Comparison of ENCODE assay signal across 8 mouse cellular contexts in the genomic region with DNA sequence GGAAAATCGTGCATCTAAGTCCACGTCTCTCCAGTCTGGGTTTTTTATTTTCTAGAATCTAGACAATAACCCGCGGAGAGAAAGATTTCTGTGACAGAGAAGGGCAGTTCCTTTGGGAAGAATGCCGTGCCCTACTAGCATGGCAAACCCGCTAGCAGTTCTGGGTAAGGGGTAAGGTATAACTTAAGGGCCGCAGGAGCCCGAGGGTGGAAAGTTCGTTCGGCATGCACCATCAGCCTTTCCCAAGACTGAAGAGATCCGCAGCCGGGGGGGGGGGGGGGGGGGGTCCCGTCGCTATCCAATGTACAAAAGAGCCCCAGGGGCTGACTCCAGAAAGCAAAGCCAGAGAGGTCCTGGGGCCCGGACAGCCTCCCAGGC. TPM values are rescaled to one million over a fixed set of nuclear protein-coding genes. Genes with fewer than 3 reads are reported as not detected.
DNase-seq lines count a peak whose midpoint lies in the region; ATAC-seq lines count a peak whose summit lies in the region.

No protein-coding gene starts in this region.

- H3K36me3 ChIP-seq in heart, embryonic 11.5 days (ENCODE audit: control insufficient read depth, insufficient read depth, low read length) = no peaks in the 10 kb centered on the region
- peaks cover 10% of the 10 kb centered on the region for H3K36me3 ChIP-seq in hindbrain, embryonic 13.5 days
- peaks cover 16% of the 10 kb centered on the region; the same call in 1 of the 2 replicates for H3K36me3 ChIP-seq in midbrain, embryonic 12.5 days

- peak overlapping the region; percentile 77 for H3K9ac ChIP-seq in heart, embryonic 11.5 days (ENCODE audit: low read depth, low read length)
- peak overlapping the region; percentile 82 for H3K9ac ChIP-seq in hindbrain, embryonic 13.5 days
- H3K9ac ChIP-seq in midbrain, embryonic 12.5 days (replicated peaks) = peak overlapping the region; percentile 79

- peak overlapping the region; percentile 83 for H3K27ac ChIP-seq in heart, embryonic 11.5 days (ENCODE audit: low read depth, low read length)
- peak overlapping the region; percentile 88 for H3K27ac ChIP-seq in hindbrain, embryonic 13.5 days
- H3K27ac ChIP-seq in midbrain, embryonic 12.5 days (replicated peaks) = peak overlapping the region; percentile 89

- H3K4me1 ChIP-seq in heart, embryonic 11.5 days (ENCODE audit: control insufficient read depth, insufficient read depth, low read length) = no peaks in the 10 kb centered on the region
- H3K4me1 ChIP-seq in hindbrain, embryonic 13.5 days (replicated peaks) = peaks cover 6% of the 10 kb centered on the region
- H3K4me1 ChIP-seq in midbrain, embryonic 12.5 days = 0 out of 2 replicates have a peak, but pooled peaks cover 3% of the 10 kb centered on the region

- H3K4me2 ChIP-seq in heart, embryonic 11.5 days = peak overlapping the region; percentile 56
- H3K4me2 ChIP-seq in hindbrain, embryonic 13.5 days = peak overlapping the region; percentile 56
- peak overlapping the region; percentile 50 for H3K4me2 ChIP-seq in midbrain, embryonic 12.5 days (replicated peaks)

- DNase-seq in heart, postnatal 25 days (ENCODE audit: low spot score) = no peak
- peak; percentile 24 for DNase-seq in thymus, postnatal 4 days
- no peak for DNase-seq in thymus, postnatal 10 days (ENCODE audit: low spot score in 2 of 2)
- no peak for DNase-seq in left cerebral cortex, postnatal 4 days

- WGBS in heart, embryonic 11.5 days (ENCODE audit: insufficient replicate concordance) = 9% methylated on average over 14 of the region's 15 CpGs
- 19% methylated on average over 13 of the region's 15 CpGs for WGBS in hindbrain, embryonic 13.5 days
- WGBS in midbrain, embryonic 12.5 days = 24% methylated on average over 11 of the region's 15 CpGs

- intact Hi-C loops in heart, postnatal 25 days (cut with DNase I) = no loop called here
- intact Hi-C loops in left cerebral cortex, postnatal 4 days (cut with DNase I) = no loop called here

- peak; percentile 10; the same call in 1 of the 2 replicates for ATAC-seq in heart, embryonic 11.5 days (replicated peaks; ENCODE audit: insufficient number of reproducible peaks, low FRiP score, low TSS enrichment)
- peak; percentile 59; the same call in 1 of the 2 replicates for ATAC-seq in hindbrain, embryonic 13.5 days (ENCODE audit: low FRiP score)
- ATAC-seq in midbrain, embryonic 12.5 days (ENCODE audit: low FRiP score, low read depth) = no peak
- no peak for ATAC-seq in granulocyte monocyte progenitor cell, adult 5-6 weeks (replicated peaks; ENCODE audit: poor library complexity, severe bottlenecking)

- H3K9me3 ChIP-seq in heart, embryonic 11.5 days (replicated peaks; ENCODE audit: control insufficient read depth, low read length) = no peaks in the 10 kb centered on the region
- no peaks in the 10 kb centered on the region for H3K9me3 ChIP-seq in hindbrain, embryonic 13.5 days
- no peaks in the 10 kb centered on the region for H3K9me3 ChIP-seq in midbrain, embryonic 12.5 days

- H3K27me3 ChIP-seq in heart, embryonic 11.5 days (ENCODE audit: control insufficient read depth, insufficient read depth, low read length) = no peaks in the 10 kb centered on the region
- H3K27me3 ChIP-seq in hindbrain, embryonic 13.5 days = no peaks in the 10 kb centered on the region
- no peaks in the 10 kb centered on the region for H3K27me3 ChIP-seq in midbrain, embryonic 12.5 days

- H3K4me3 ChIP-seq in heart, embryonic 11.5 days (ENCODE audit: low read depth, low read length) = peak overlapping the region; percentile 67
- H3K4me3 ChIP-seq in hindbrain, embryonic 13.5 days = peak overlapping the region; percentile 60
- peak overlapping the region; percentile 64 for H3K4me3 ChIP-seq in midbrain, embryonic 12.5 days

RNA-seq across cellular contexts. Expression of a gene that starts 0.6 kb away (rescaled TPM):
- polyA plus RNA-seq in heart, embryonic 11.5 days (2014; fragmentation: Nextera tagmentation; extraction: Ambion mirVana) = 7.6 and 7.9 TPM in 2 replicates
- total RNA-seq in heart, postnatal 25 days (2021) = 1 to 10 TPM; 4.4 to 5.5 TPM
- 11.1 and 11.2 TPM in 2 replicates for polyA plus RNA-seq in hindbrain, embryonic 13.5 days (2015; fragmentation: Nextera tagmentation; extraction: Ambion mirVana)
- polyA plus RNA-seq in midbrain, embryonic 12.5 days (2016; fragmentation: Nextera tagmentation; extraction: Ambion mirVana) = 18.3 and 21.0 TPM in 2 replicates
- total RNA-seq in granulocyte monocyte progenitor cell, adult 5-6 weeks (2014; fragmentation: Nextera tagmentation) = 46.8 and 49.0 TPM in 2 replicates
- total RNA-seq in granulocyte monocyte progenitor cell, adult 5-6 weeks (2017) = 27.5 and 42.4 TPM in 2 replicates
- 10 to 100 TPM; 36.9 to 37.4 TPM for total RNA-seq in left cerebral cortex, postnatal 4 days (2021)

RNA-seq across cellular contexts. Expression of a gene that starts 29.5 kb away (rescaled TPM):
- polyA plus RNA-seq in heart, embryonic 11.5 days (2014; fragmentation: Nextera tagmentation; extraction: Ambion mirVana) = 7.8 and 8.8 TPM in 2 replicates
- total RNA-seq in heart, postnatal 25 days (2021) = 1 to 10 TPM; 1.4 to 3.1 TPM
- polyA plus RNA-seq in hindbrain, embryonic 13.5 days (2015; fragmentation: Nextera tagmentation; extraction: Ambion mirVana) = 41.3 and 43.4 TPM in 2 replicates
- 27.4 and 30.2 TPM in 2 replicates for polyA plus RNA-seq in midbrain, embryonic 12.5 days (2016; fragmentation: Nextera tagmentation; extraction: Ambion mirVana)
- 5.3 and 8.3 TPM in 2 replicates for total RNA-seq in granulocyte monocyte progenitor cell, adult 5-6 weeks (2014; fragmentation: Nextera tagmentation)
- 8.0 and 8.5 TPM in 2 replicates for total RNA-seq in granulocyte monocyte progenitor cell, adult 5-6 weeks (2017)
- total RNA-seq in left cerebral cortex, postnatal 4 days (2021) = 10 to 100 TPM; 29.3 to 31.0 TPM

Comparison
In these comparisons a context has a peak if more than half of its experiments do, and no peak if none do; other contexts are left out.
1. ATAC-seq: peak in heart, embryonic 11.5 days (single experiment) and hindbrain, embryonic 13.5 days (single experiment); none in midbrain, embryonic 12.5 days (single experiment) and granulocyte monocyte progenitor cell, adult 5-6 weeks (single experiment).
2. RNA of a gene that starts 0.6 kb away (total RNA-seq): 27.5 to 49.0 TPM in granulocyte monocyte progenitor cell, adult 5-6 weeks and 36.9 to 37.4 TPM in left cerebral cortex, postnatal 4 days; 4.4 to 5.5 TPM in heart, postnatal 25 days; every median in the first group is over 4 times any median in the second.
3. Peak in every context shown above with its lines, with median percentiles within 50 percentile points of each other: H3K27ac ChIP-seq, H3K4me2 ChIP-seq, H3K4me3 ChIP-seq and H3K9ac ChIP-seq.